Mouse (Mus musculus) neural tube, embryonic 12.5 days (tissue): ENCODE data around the gene Pak2. TPM values are rescaled to one million over a fixed set of nuclear protein-coding genes. Genes with fewer than 3 reads are reported as not detected.
"Not testable (repeated sequence)": the region's sequence is repeated elsewhere in the genome, so short reads cannot be mapped to it uniquely, and the experiment has no call there.

Experiments
- ATAC-seq: fragments of 200-750 bp; cut with Nextera tagmentation; 2 replicates; pipeline ENCODE4 v1.8.0; 2017; ENCODE audit warnings: low read depth, mild to moderate bottlenecking, moderate TSS enrichment, moderate library complexity; ENCODE audit not compliant: low FRiP score
- H3K27ac ChIP-seq: fragments of 300-500 bp; sonication (generic); 2 replicates; pipeline ENCODE4 v1.5.1; 2016
- H3K27me3 ChIP-seq: fragments of 300-500 bp; sonication (generic); replicated peaks from 2 replicates; pipeline ENCODE4 v1.6.1; 2016; ENCODE audit warnings: mild to moderate bottlenecking
- H3K36me3 ChIP-seq: fragments of 300-500 bp; sonication (generic); 2 replicates; pipeline ENCODE4 v1.6.1; 2016; ENCODE audit warnings: mild to moderate bottlenecking
- H3K4me1 ChIP-seq: fragments of 300-500 bp; sonication (generic); 2 replicates; pipeline ENCODE4 v1.6.1; 2016
- H3K4me2 ChIP-seq: fragments of 300-500 bp; sonication (generic); replicated peaks from 2 replicates; pipeline ENCODE4 v1.6.1; 2016; ENCODE audit warnings: mild to moderate bottlenecking
- H3K4me3 ChIP-seq: fragments of 300-500 bp; sonication (generic); 2 replicates; pipeline ENCODE4 v1.5.1; 2016
- H3K9ac ChIP-seq: fragments of 300-500 bp; sonication (generic); 2 replicates; pipeline ENCODE4 v1.6.1; 2016; ENCODE audit warnings: mild to moderate bottlenecking
- H3K9me3 ChIP-seq: fragments of 300-500 bp; sonication (generic); 2 replicates; pipeline ENCODE4 v1.6.1; 2016; ENCODE audit warnings: mild to moderate bottlenecking
- WGBS: fragments of 180-500 bp; shearing (Covaris S2); methylation state at CpG from one replicate; pipeline ENCODE4 v1.1.7; 2016; 5-methylcytosine and 5-hydroxymethylcytosine counted together
- polyA plus RNA-seq: library from polyadenylated mRNA; unstranded; fragments of >200 nt; fragmentation: Nextera tagmentation; extraction: Ambion mirVana; gene quantifications from 2 replicates; pipeline ENCODE4 v1.2.1, GENCODE M21; 2016

The Pak2 gene
- polyA plus RNA-seq, 1 experiment from 2014 or later: 45.4 TPM

GRCm38 (mm10) chr16:32078408-32078990 is 643 bp downstream of the Pak2 start:
- peak overlapping the region; percentile 73 for H3K4me2 ChIP-seq
- H3K27ac ChIP-seq: peak overlapping the region; percentile 88
- H3K9ac ChIP-seq: peak overlapping the region; percentile 99
- peaks cover 5% of the 10 kb centered on the region for H3K36me3 ChIP-seq
- H3K9me3 ChIP-seq: no peaks in the 10 kb centered on the region
- peak overlapping the region; percentile 93 for H3K4me3 ChIP-seq
- under 1% methylated on average over 30 of the region's 30 CpGs for WGBS
- H3K27me3 ChIP-seq: no peaks in the 10 kb centered on the region
- H3K4me1 ChIP-seq: peaks cover 20% of the 10 kb centered on the region
- no peak; the same call in 1 of the 2 replicates for ATAC-seq

GRCm38 (mm10) chr16:32077648-32078407 is 1.3 kb downstream of the Pak2 start:
- Histone ChIP-seq H3K9me3 (no peaks in the 10 kb centered on the region), H3K27ac (0 out of 2 replicates have a peak overlapping the region, but pooled peaks have one; percentile 88), H3K9ac (peak overlapping the region; percentile 99), H3K4me1 (peaks cover 20% of the 10 kb centered on the region), H3K4me3 (peak overlapping the region; percentile 93), H3K4me2 (peak overlapping the region; percentile 73), H3K27me3 (no peaks in the 10 kb centered on the region), H3K36me3 (peaks cover 2% of the 10 kb centered on the region; the same call in 1 of the 2 replicates)
- ATAC-seq: no peak
- WGBS: 15% methylated on average over 13 of the region's 13 CpGs

DNA sequence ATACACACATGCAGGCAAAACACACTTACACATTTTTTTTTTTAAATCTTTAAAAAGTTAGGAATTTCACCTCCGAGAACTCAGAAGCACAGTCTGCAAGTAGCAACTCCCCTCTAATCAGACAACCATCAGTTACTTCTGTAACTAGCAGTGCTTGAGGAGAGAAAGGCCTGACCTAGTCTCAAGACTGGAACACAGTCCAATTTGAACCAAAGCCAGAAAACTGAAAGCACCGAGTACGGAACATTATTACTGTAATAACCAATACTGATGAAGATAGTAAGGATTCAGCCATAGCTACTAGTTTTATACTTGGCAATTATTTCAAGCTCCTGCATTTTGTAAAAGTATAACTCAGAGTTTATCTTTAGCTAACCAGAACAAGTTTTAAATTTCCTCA is 2.7 kb downstream of the Pak2 start:
- Histone ChIP-seq H3K4me3 (no peak overlapping the region), H3K4me1 (peaks cover 20% of the 10 kb centered on the region), H3K27ac (no peak overlapping the region), H3K4me2 (no peak overlapping the region), H3K36me3 (no peaks in the 10 kb centered on the region), H3K9me3 (no peaks in the 10 kb centered on the region), H3K9ac (no peak overlapping the region), H3K27me3 (no peaks in the 10 kb centered on the region)
- 90% methylated on average over 3 of the region's 3 CpGs for WGBS
- ATAC-seq: no peak

- H3K4me1 ChIP-seq: peaks cover 20% of the 10 kb centered on the region
- ATAC-seq: no peak
- 67% methylated on average over 1 of the region's 1 CpGs for WGBS
These were observed 3.4 kb downstream of the Pak2 start for GRCm38 (mm10) chr16:32075762-32076161.

DNA sequence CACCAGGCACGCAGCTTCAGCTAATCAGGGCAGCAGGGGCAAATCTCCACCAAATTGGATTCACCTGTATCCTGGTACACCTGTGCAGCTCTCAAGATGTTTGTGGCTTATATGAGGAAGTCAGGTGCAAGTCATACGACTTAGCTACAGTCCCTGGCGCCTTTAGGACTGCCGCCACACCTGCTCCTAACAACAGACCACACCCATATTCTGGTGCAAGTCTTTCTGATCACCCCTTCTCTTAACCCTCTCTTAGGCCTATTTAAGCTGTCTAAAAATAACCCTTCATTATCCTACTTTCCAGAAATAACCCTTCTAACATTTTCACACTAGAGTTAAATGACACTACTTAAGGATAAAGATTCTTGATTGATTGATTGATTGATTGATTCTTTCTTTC is 9.1 kb downstream of the Pak2 start:
- WGBS: 90% methylated on average over 4 of the region's 4 CpGs

More at GRCm38 (mm10) chr16:32075762-32076161, 3.4 kb downstream of the Pak2 start:
- Histone ChIP-seq H3K9ac (no peak overlapping the region), H3K4me3 (no peak overlapping the region), H3K27ac (no peak overlapping the region), H3K27me3 (no peaks in the 10 kb centered on the region), H3K4me2 (no peak overlapping the region), H3K36me3 (no peaks in the 10 kb centered on the region), H3K9me3 (no peaks in the 10 kb centered on the region)

DNA sequence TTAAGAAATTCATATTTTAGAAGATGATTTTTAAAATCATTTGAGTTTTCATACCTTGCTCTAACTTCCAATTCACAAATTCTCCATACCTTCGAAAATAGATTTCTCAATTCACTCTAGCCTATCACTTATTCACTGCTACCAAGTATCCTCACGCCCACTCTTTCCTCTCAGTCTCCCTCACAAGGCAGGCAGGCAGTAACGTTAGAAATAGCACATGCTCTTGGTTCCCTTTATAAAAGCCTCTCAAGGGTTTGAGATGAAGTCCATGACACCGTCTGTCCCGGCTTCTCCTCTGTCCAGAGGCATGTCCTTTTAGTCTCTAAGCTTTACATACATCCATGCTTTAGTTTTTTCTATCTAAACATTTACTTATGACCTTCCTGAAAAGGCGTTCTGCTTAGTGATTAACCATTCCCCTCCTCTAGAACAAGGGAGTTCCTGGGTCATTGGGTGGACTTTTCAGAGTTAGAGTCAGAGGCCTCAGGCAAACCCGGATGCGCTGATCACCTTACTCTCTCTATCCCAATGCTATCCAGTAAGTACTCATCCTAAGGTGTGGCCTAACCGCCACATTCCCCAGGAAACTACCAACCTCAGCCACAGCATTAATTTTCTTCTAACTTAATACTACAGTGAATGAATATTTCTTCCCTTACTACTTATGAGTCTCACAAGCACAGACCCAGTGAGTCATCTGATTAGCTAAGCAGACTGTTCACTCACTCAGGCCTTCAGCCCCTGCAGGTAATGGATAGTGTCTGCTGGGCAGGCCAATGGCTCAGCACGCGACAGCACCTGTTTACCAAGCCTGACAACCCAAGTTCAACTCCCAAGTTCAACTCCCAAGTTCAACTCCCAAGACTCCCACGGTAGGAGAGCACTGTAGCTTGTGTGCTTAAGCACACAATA is 10.5 kb downstream of the Pak2 start:
- no peaks in the 10 kb centered on the region for H3K9me3 ChIP-seq
- H3K4me3 ChIP-seq: no peak overlapping the region
- no peaks in the 10 kb centered on the region for H3K4me1 ChIP-seq
- no peak overlapping the region for H3K4me2 ChIP-seq
- H3K36me3 ChIP-seq: no peaks in the 10 kb centered on the region
- H3K27ac ChIP-seq: no peak overlapping the region
- WGBS: 89% methylated on average over 12 of the region's 12 CpGs
- H3K9ac ChIP-seq: no peak overlapping the region
- H3K27me3 ChIP-seq: no peaks in the 10 kb centered on the region
- ATAC-seq: no peak

More for the DNA sequence above, 9.1 kb downstream of the Pak2 start:
- ATAC-seq, H3K4me3 ChIP-seq, H3K9me3 ChIP-seq, H3K9ac ChIP-seq, H3K4me2 ChIP-seq, H3K36me3 ChIP-seq, H3K4me1 ChIP-seq, H3K27me3 ChIP-seq, H3K27ac ChIP-seq: not testable (repeated sequence)

GRCm38 (mm10) chr16:32066899-32067298 is 12.2 kb downstream of the Pak2 start:
- Histone ChIP-seq H3K4me2 (no peak overlapping the region), H3K36me3 (no peaks in the 10 kb centered on the region), H3K27ac (no peak overlapping the region), H3K9me3 (no peaks in the 10 kb centered on the region), H3K9ac (no peak overlapping the region), H3K27me3 (no peaks in the 10 kb centered on the region), H3K4me3 (no peak overlapping the region), H3K4me1 (no peaks in the 10 kb centered on the region)
- 96% methylated on average over 1 of the region's 1 CpGs for WGBS
- no peak for ATAC-seq

DNA sequence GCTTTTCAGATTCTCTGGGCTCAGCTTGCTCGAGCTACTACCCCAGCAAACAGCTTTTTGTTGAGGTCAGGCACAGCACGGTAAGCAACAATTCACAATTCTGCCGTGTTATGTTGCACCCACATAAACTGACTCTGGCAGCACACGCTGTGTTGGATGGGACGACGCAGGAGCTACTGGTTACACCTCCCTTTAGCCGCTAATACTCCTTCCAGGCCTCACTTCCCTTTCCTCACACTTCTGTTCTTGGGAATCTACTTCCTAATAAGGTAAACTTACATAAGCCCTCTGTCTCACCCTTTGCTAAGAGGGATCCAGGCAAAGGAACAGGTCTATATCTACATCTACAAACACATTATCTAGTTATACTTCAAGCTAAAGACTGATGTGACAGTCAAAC is 15.2 kb downstream of the Pak2 start:
- ATAC-seq: no peak

DNA sequence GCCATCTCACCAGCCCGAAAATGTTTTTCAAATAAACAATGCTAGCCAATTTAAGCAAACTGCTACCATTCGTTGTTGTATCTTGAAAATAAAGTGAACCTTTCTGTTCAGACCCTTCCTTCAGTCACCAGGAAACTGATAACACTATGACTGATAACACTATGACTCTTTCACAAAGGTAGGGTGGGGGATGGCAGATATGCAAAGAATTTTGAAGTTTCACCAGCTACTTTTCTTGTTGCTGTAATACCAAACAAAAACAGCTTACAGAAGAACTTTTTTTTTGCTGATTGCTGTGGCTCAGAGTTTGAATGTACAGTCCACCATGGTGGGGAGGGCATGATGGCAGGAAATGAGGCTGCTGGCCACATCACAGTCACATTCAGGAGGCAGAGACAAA is 16.9 kb downstream of the Pak2 start:
- WGBS: 90% methylated on average over 2 of the region's 2 CpGs

More for the DNA sequence above, 15.2 kb downstream of the Pak2 start:
- WGBS: 89% methylated on average over 7 of the region's 7 CpGs
- no peaks in the 10 kb centered on the region for H3K9me3 ChIP-seq
- no peak overlapping the region for H3K4me3 ChIP-seq
- no peak overlapping the region for H3K4me2 ChIP-seq
- no peaks in the 10 kb centered on the region for H3K36me3 ChIP-seq
- no peaks in the 10 kb centered on the region for H3K4me1 ChIP-seq
- no peak overlapping the region for H3K27ac ChIP-seq
- H3K27me3 ChIP-seq: no peaks in the 10 kb centered on the region
- no peak overlapping the region for H3K9ac ChIP-seq

DNA sequence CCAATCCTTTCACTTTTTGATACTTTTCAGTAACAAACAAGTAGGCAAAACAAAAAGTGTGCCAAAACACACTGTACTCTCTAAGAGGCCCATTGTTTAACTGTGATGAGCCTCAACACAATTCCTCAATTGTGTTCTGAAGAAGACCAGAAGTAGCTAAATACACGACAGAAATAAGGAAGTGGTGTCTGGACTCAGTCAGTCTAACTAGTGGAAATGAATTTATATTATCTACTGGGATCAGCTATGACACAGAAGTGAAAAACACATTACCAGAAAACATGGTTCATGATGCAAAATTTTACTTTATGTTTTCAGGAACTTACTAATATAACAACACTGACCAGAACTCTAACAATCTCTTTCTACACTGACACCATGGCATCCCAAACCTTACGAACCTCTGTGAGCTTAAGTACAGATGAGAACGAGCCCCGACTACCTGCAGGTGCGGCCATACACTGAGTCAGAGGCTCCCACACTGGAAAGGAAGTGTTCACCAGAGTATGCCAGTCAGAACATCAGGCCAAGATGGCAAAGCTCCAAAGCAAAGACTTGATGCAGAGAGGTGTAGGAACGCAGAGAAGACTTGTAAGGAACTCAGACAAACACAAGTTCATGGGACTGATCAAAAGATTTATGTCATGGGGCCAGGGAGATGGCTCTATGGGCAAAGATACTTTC is 19.2 kb downstream of the Pak2 start:
- no peak overlapping the region for H3K4me2 ChIP-seq
- H3K9ac ChIP-seq: no peak overlapping the region
- no peak for ATAC-seq
- no peaks in the 10 kb centered on the region for H3K9me3 ChIP-seq
- 82% methylated on average over 6 of the region's 6 CpGs for WGBS
- no peak overlapping the region for H3K27ac ChIP-seq
- H3K4me1 ChIP-seq: no peaks in the 10 kb centered on the region
- no peaks in the 10 kb centered on the region for H3K27me3 ChIP-seq
- H3K4me3 ChIP-seq: no peak overlapping the region
- no peaks in the 10 kb centered on the region for H3K36me3 ChIP-seq

More for the DNA sequence above, 16.9 kb downstream of the Pak2 start:
- Histone ChIP-seq H3K9ac (no peak overlapping the region), H3K4me1 (no peaks in the 10 kb centered on the region), H3K9me3 (no peaks in the 10 kb centered on the region), H3K4me2 (no peak overlapping the region), H3K27ac (no peak overlapping the region), H3K27me3 (no peaks in the 10 kb centered on the region), H3K36me3 (no peaks in the 10 kb centered on the region), H3K4me3 (no peak overlapping the region)
- no peak for ATAC-seq

DNA sequence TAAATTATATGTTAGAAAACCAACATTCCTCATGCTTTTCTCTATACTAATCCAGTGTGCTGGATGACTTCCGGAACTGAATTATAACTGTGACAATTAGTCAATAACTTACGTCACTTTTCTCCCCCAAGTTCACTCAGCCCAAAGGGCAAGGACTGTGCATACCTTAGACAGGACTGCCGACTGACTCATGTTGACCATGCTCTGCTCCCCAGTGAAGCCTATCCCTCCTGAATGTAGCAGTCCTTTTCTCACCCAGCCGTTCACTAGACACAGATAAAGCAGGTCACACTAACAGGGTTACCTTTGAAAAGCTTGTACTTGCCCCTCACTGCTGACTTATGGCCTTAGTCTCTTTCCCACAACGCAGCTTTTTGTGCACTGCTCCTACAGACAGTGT is 20.3 kb downstream of the Pak2 start:
- no peaks in the 10 kb centered on the region for H3K9me3 ChIP-seq
- no peak for ATAC-seq
- no peaks in the 10 kb centered on the region for H3K36me3 ChIP-seq
- H3K27ac ChIP-seq: no peak overlapping the region
- H3K4me2 ChIP-seq: no peak overlapping the region
- H3K27me3 ChIP-seq: no peaks in the 10 kb centered on the region
- WGBS: 85% methylated on average over 5 of the region's 5 CpGs
- H3K4me3 ChIP-seq: no peak overlapping the region
- no peak overlapping the region for H3K9ac ChIP-seq
- no peaks in the 10 kb centered on the region for H3K4me1 ChIP-seq
